Mouse (Mus musculus): ENCODE results near the gene Tff2. TPM values are rescaled to one million over a fixed set of nuclear protein-coding genes. Genes with fewer than 3 reads are reported as not detected.

The Tff2 gene
- polyA plus RNA-seq, 1 experiment from 2014 or later: not detected

- Histone ChIP-seq H3K36me3 (no peaks in the 10 kb centered on the region), H3K27me3 (peaks cover 65% of the 10 kb centered on the region), H3K9ac (replicated peaks) (no peak within 1 kb of the TSS), H3K9me3 (no peaks in the 10 kb centered on the region), H3K4me1 (replicated peaks) (no peaks in the 10 kb centered on the region), H3K27ac (no peak within 1 kb of the TSS), H3K4me2 (no peak within 1 kb of the TSS), H3K4me3 (replicated peaks) (no peak within 1 kb of the TSS)
- ATAC-seq (ENCODE audit: insufficient number of reproducible peaks, insufficient read depth, low FRiP score, low TSS enrichment, low read depth): no peak
- WGBS: 81% methylated on average over 6 of the region's 6 CpGs
Measured at GRCm38 (mm10) chr17:31165127-31165526, 21.0 kb upstream of the Tff2 start, which contains the start of gene Tff1. TSS of gene Tff1 (minus strand) at chr17:31165277.

GRCm38 (mm10) chr17:31163821-31164220, 19.7 kb upstream of the Tff2 start:
- Histone ChIP-seq H3K4me2 (no peak overlapping the region), H3K27me3 (peaks cover 58% of the 10 kb centered on the region), H3K36me3 (no peaks in the 10 kb centered on the region), H3K4me3 (replicated peaks) (no peak overlapping the region), H3K9me3 (no peaks in the 10 kb centered on the region), H3K27ac (no peak overlapping the region), H3K4me1 (replicated peaks) (no peaks in the 10 kb centered on the region), H3K9ac (replicated peaks) (no peak overlapping the region)
- 75% methylated on average over 2 of the region's 2 CpGs for WGBS
- ATAC-seq (ENCODE audit: insufficient number of reproducible peaks, insufficient read depth, low FRiP score, low TSS enrichment, low read depth): no peak

- 87% methylated on average over 12 of the region's 12 CpGs for WGBS
- no peak overlapping the region for H3K4me3 ChIP-seq (replicated peaks)
- no peak overlapping the region for H3K4me2 ChIP-seq
- H3K27me3 ChIP-seq: peaks cover 48% of the 10 kb centered on the region
- no peaks in the 10 kb centered on the region for H3K4me1 ChIP-seq (replicated peaks)
- no peak overlapping the region for H3K9ac ChIP-seq (replicated peaks)
- no peaks in the 10 kb centered on the region for H3K36me3 ChIP-seq
- no peaks in the 10 kb centered on the region for H3K9me3 ChIP-seq
- no peak overlapping the region for H3K27ac ChIP-seq
- no peak for ATAC-seq (ENCODE audit: insufficient number of reproducible peaks, insufficient read depth, low FRiP score, low TSS enrichment, low read depth)
Measured at GRCm38 (mm10) chr17:31162607-31163006, 18.5 kb upstream of the Tff2 start.

GRCm38 (mm10) chr17:31160291-31160690, 16.2 kb upstream of the Tff2 start:
- Histone ChIP-seq H3K4me1 (replicated peaks) (no peaks in the 10 kb centered on the region), H3K27ac (no peak overlapping the region), H3K4me2 (no peak overlapping the region), H3K9ac (replicated peaks) (no peak overlapping the region), H3K4me3 (replicated peaks) (no peak overlapping the region), H3K36me3 (no peaks in the 10 kb centered on the region), H3K9me3 (no peaks in the 10 kb centered on the region), H3K27me3 (peaks cover 25% of the 10 kb centered on the region; the same call in 1 of the 2 replicates)
- WGBS: 77% methylated on average over 4 of the region's 4 CpGs
- ATAC-seq (ENCODE audit: insufficient number of reproducible peaks, insufficient read depth, low FRiP score, low TSS enrichment, low read depth): no peak

- Histone ChIP-seq H3K4me3 (replicated peaks) (no peak overlapping the region), H3K4me1 (replicated peaks) (no peaks in the 10 kb centered on the region), H3K27me3 (peaks cover 8% of the 10 kb centered on the region; the same call in 1 of the 2 replicates), H3K27ac (no peak overlapping the region), H3K4me2 (no peak overlapping the region), H3K9me3 (no peaks in the 10 kb centered on the region), H3K9ac (replicated peaks) (no peak overlapping the region), H3K36me3 (no peaks in the 10 kb centered on the region)
- 74% methylated on average over 6 of the region's 6 CpGs for WGBS
- no peak for ATAC-seq (ENCODE audit: insufficient number of reproducible peaks, insufficient read depth, low FRiP score, low TSS enrichment, low read depth)
Measured at GRCm38 (mm10) chr17:31157921-31158320, 13.8 kb upstream of the Tff2 start.

- WGBS: 75% methylated on average over 8 of the region's 8 CpGs
Measured at GRCm38 (mm10) chr17:31153785-31154184, 9.7 kb upstream of the Tff2 start.

GRCm38 (mm10) chr17:31152966-31153499, 9.0 kb upstream of the Tff2 start:
- Histone ChIP-seq H3K9me3 (0 out of 2 replicates have a peak, but pooled peaks cover 5% of the 10 kb centered on the region), H3K4me2 (no peak overlapping the region), H3K36me3 (no peaks in the 10 kb centered on the region), H3K4me3 (replicated peaks) (no peak overlapping the region), H3K9ac (replicated peaks) (no peak overlapping the region), H3K27ac (no peak overlapping the region), H3K4me1 (replicated peaks) (no peaks in the 10 kb centered on the region), H3K27me3 (no peaks in the 10 kb centered on the region)
- WGBS: 83% methylated on average over 9 of the region's 9 CpGs
- no peak for ATAC-seq (ENCODE audit: insufficient number of reproducible peaks, insufficient read depth, low FRiP score, low TSS enrichment, low read depth)

More at GRCm38 (mm10) chr17:31153785-31154184, 9.7 kb upstream of the Tff2 start:
- H3K36me3 ChIP-seq: no peaks in the 10 kb centered on the region
- no peak overlapping the region for H3K27ac ChIP-seq
- no peaks in the 10 kb centered on the region for H3K27me3 ChIP-seq
- no peaks in the 10 kb centered on the region for H3K4me1 ChIP-seq (replicated peaks)
- no peak overlapping the region for H3K4me3 ChIP-seq (replicated peaks)
- ATAC-seq (ENCODE audit: insufficient number of reproducible peaks, insufficient read depth, low FRiP score, low TSS enrichment, low read depth): no peak
- 0 out of 2 replicates have a peak, but pooled peaks cover 5% of the 10 kb centered on the region for H3K9me3 ChIP-seq
- H3K9ac ChIP-seq (replicated peaks): no peak overlapping the region
- no peak overlapping the region for H3K4me2 ChIP-seq

GRCm38 (mm10) chr17:31152512-31152911, 8.4 kb upstream of the Tff2 start:
- WGBS: 64% methylated on average over 5 of the region's 5 CpGs

GRCm38 (mm10) chr17:31145998-31146397, 1.9 kb upstream of the Tff2 start:
- WGBS: 81% methylated on average over 9 of the region's 9 CpGs
- no peak for ATAC-seq (ENCODE audit: insufficient number of reproducible peaks, insufficient read depth, low FRiP score, low TSS enrichment, low read depth)
- Histone ChIP-seq H3K4me1 (replicated peaks) (no peaks in the 10 kb centered on the region), H3K27me3 (peaks cover 8% of the 10 kb centered on the region; the same call in 1 of the 2 replicates), H3K9ac (replicated peaks) (no peak overlapping the region), H3K27ac (no peak overlapping the region), H3K36me3 (no peaks in the 10 kb centered on the region), H3K9me3 (0 out of 2 replicates have a peak, but pooled peaks cover 5% of the 10 kb centered on the region), H3K4me2 (no peak overlapping the region), H3K4me3 (replicated peaks) (no peak overlapping the region)

More at GRCm38 (mm10) chr17:31152512-31152911, 8.4 kb upstream of the Tff2 start:
- Histone ChIP-seq H3K9ac (replicated peaks) (no peak overlapping the region), H3K36me3 (no peaks in the 10 kb centered on the region), H3K4me2 (no peak overlapping the region), H3K4me1 (replicated peaks) (no peaks in the 10 kb centered on the region), H3K4me3 (replicated peaks) (no peak overlapping the region), H3K27ac (no peak overlapping the region), H3K9me3 (0 out of 2 replicates have a peak, but pooled peaks cover 5% of the 10 kb centered on the region), H3K27me3 (no peaks in the 10 kb centered on the region)
- no peak for ATAC-seq (ENCODE audit: insufficient number of reproducible peaks, insufficient read depth, low FRiP score, low TSS enrichment, low read depth)

- H3K9ac ChIP-seq (replicated peaks): no peak overlapping the region
- ATAC-seq (ENCODE audit: insufficient number of reproducible peaks, insufficient read depth, low FRiP score, low TSS enrichment, low read depth): no peak
- no peak overlapping the region for H3K4me3 ChIP-seq (replicated peaks)
- H3K9me3 ChIP-seq: no peaks in the 10 kb centered on the region
- no peak overlapping the region for H3K4me2 ChIP-seq
- no peaks in the 10 kb centered on the region for H3K36me3 ChIP-seq
- H3K27me3 ChIP-seq: peaks cover 7% of the 10 kb centered on the region; the same call in 1 of the 2 replicates
- 92% methylated on average over 7 of the region's 7 CpGs for WGBS
- no peaks in the 10 kb centered on the region for H3K4me1 ChIP-seq (replicated peaks)
- H3K27ac ChIP-seq: no peak overlapping the region
Measured at GRCm38 (mm10) chr17:31142116-31142515, 2.0 kb downstream of the Tff2 start.

- Histone ChIP-seq H3K4me3 (replicated peaks) (no peak overlapping the region), H3K4me1 (replicated peaks) (no peaks in the 10 kb centered on the region), H3K27ac (no peak overlapping the region), H3K9ac (replicated peaks) (no peak overlapping the region), H3K27me3 (no peaks in the 10 kb centered on the region), H3K36me3 (no peaks in the 10 kb centered on the region), H3K9me3 (no peaks in the 10 kb centered on the region), H3K4me2 (no peak overlapping the region)
- no peak for ATAC-seq (ENCODE audit: insufficient number of reproducible peaks, insufficient read depth, low FRiP score, low TSS enrichment, low read depth)
- 15% methylated on average over 5 of the region's 5 CpGs for WGBS
Measured at GRCm38 (mm10) chr17:31138398-31138797, 5.7 kb downstream of the Tff2 start.

GRCm38 (mm10) chr17:31136821-31137220, 7.3 kb downstream of the Tff2 start:
- no peaks in the 10 kb centered on the region for H3K4me1 ChIP-seq (replicated peaks)
- WGBS: 82% methylated on average over 1 of the region's 1 CpGs
- no peak for ATAC-seq (ENCODE audit: insufficient number of reproducible peaks, insufficient read depth, low FRiP score, low TSS enrichment, low read depth)
- H3K9me3 ChIP-seq: no peaks in the 10 kb centered on the region
- H3K4me2 ChIP-seq: no peak overlapping the region
- no peaks in the 10 kb centered on the region for H3K36me3 ChIP-seq
- no peak overlapping the region for H3K9ac ChIP-seq (replicated peaks)
- no peak overlapping the region for H3K4me3 ChIP-seq (replicated peaks)
- H3K27ac ChIP-seq: no peak overlapping the region
- no peaks in the 10 kb centered on the region for H3K27me3 ChIP-seq

Measured in limb, embryonic 12.5 days (tissue).